ENCODE assay signal across 9 mouse cellular contexts in the genomic region with DNA sequence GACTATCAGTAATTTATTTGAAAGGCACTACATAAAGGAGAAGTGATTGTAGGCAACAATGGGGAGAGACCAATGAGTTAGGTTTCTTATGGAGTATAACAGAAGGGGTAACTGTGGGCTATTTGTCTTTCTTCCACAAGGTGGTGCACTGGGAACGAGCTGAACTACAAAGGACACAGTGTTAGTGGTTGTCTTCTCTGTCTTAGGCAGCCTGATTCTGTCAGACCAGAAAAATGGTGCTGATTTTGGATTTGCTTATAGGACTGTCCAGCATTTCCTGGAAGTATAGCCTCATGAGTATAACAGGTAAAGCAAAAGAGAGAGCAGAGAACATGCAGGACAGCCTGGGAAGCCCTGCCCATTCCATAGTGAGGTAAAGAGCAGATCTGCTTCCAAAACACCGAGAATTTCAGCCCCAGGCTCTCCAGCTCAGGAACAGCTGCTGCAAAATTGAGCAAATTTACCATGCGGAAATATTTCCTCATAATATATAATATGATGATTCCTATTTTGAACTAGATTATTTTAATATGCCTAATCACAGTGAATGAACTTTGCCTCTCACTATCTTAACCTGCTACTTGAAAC.
A peak's percentile ranks its signal among the peaks of the same experiment; 100 is the strongest.
DNase-seq lines count a peak whose midpoint lies in the region; ATAC-seq lines count a peak whose summit lies in the region.
"Had no signal": no experiment of that assay in that cellular context is flagged by ENCODE, and none has a peak within 500 bp of the region (broad histone marks: within the 10 kb centered on the region; RNA-seq: fewer than 3 reads in every experiment).

No protein-coding gene starts in this region.

- no peak overlapping the region for H3K9ac ChIP-seq in kidney, embryonic 15.5 days
- H3K9ac ChIP-seq in limb, embryonic 11.5 days (ENCODE audit: low read length), result no peak overlapping the region
- H3K9ac ChIP-seq: lung, embryonic 15.5 days had no signal

- ATAC-seq in kidney, embryonic 15.5 days (replicated peaks; ENCODE audit: low FRiP score), result no peak
- ATAC-seq in limb, embryonic 11.5 days (ENCODE audit: insufficient number of reproducible peaks, low FRiP score, low TSS enrichment, low read depth), result no peak

- 55% methylated on average over 3 of the region's 3 CpGs for whole genome bisulfite sequencing in kidney, embryonic 15.5 days
- WGBS in limb, embryonic 11.5 days, result 53% methylated on average over 3 of the region's 3 CpGs

- H3K4me3 ChIP-seq in kidney, embryonic 15.5 days (replicated peaks), result no peak overlapping the region
- no peak overlapping the region for H3K4me3 ChIP-seq in limb, embryonic 11.5 days (ENCODE audit: low read depth, low read length)
- H3K4me3 ChIP-seq: lung, embryonic 15.5 days had no signal

- no peaks in the 10 kb centered on the region for H3K27me3 ChIP-seq in kidney, embryonic 15.5 days
- H3K27me3 ChIP-seq in limb, embryonic 11.5 days (ENCODE audit: control insufficient read depth, insufficient read depth, low read length), result no peaks in the 10 kb centered on the region
- H3K27me3 ChIP-seq: lung, embryonic 15.5 days had no signal

- H3K4me1 ChIP-seq in kidney, embryonic 15.5 days, result no peaks in the 10 kb centered on the region
- no peaks in the 10 kb centered on the region for H3K4me1 ChIP-seq in limb, embryonic 11.5 days (ENCODE audit: control insufficient read depth, insufficient read depth, low read length)
- H3K4me1 ChIP-seq: lung, embryonic 15.5 days had no signal

- DNase-seq in kidney, adult 11 months, result peak; percentile 23
- DNase-seq in cerebellum, postnatal 36 days, result peak; percentile 7 to 19
- peak; percentile 13 for DNase-seq in gastrocnemius, postnatal 10 days
- peak; percentile 54 for DNase-seq in kidney, adult 9 months
- peak; percentile 58 for DNase-seq in limb, embryonic 11.5 days (ENCODE audit: low spot score)
- DNase-seq in retina, postnatal 7 days (ENCODE audit: low read depth, low spot score), result peak; percentile 37
- DNase-seq in spleen, adult 18-20 months, result no peak

- H3K36me3 ChIP-seq in kidney, embryonic 15.5 days, result no peaks in the 10 kb centered on the region
- no peaks in the 10 kb centered on the region for H3K36me3 ChIP-seq in limb, embryonic 11.5 days (ENCODE audit: control insufficient read depth, insufficient read depth, low read length)
- H3K36me3 ChIP-seq: lung, embryonic 15.5 days had no signal

- H3K9me3 ChIP-seq in kidney, embryonic 15.5 days (replicated peaks), result no peaks in the 10 kb centered on the region
- H3K9me3 ChIP-seq in limb, embryonic 11.5 days (ENCODE audit: control insufficient read depth, low read length), result no peaks in the 10 kb centered on the region
- H3K9me3 ChIP-seq: lung, embryonic 15.5 days had no signal

- H3K4me2 ChIP-seq in kidney, embryonic 15.5 days, result no peak overlapping the region
- H3K4me2 ChIP-seq in limb, embryonic 11.5 days (ENCODE audit: low read depth, severe bottlenecking), result no peak overlapping the region
- H3K4me2 ChIP-seq: lung, embryonic 15.5 days had no signal

- H3K27ac ChIP-seq in kidney, embryonic 15.5 days, result no peak overlapping the region
- H3K27ac ChIP-seq in limb, embryonic 11.5 days (replicated peaks; ENCODE audit: low read depth, low read length), result no peak overlapping the region
- H3K27ac ChIP-seq: lung, embryonic 15.5 days had no signal

Comparison
In these comparisons a context has a peak if more than half of its experiments do, and no peak if none do; other contexts are left out.
1. DNase-seq: peak in kidney, adult 11 months (single experiment), cerebellum, postnatal 36 days (2 of 2), gastrocnemius, postnatal 10 days (single experiment), kidney, adult 9 months (single experiment), limb, embryonic 11.5 days (single experiment) and retina, postnatal 7 days (single experiment); none in spleen, adult 18-20 months (0 of 2).